Mouse (Mus musculus) hindbrain, embryonic 14.5 days (tissue): Measurements from ENCODE around the gene Pstpip1. TPM values are rescaled to one million over a fixed set of nuclear protein-coding genes. Genes with fewer than 3 reads are reported as not detected.

ENCODE experiments used
- ATAC-seq: fragments of 200-750 bp; cut with Nextera tagmentation; 2 replicates; pipeline ENCODE4 v1.8.0; 2017; ENCODE audit warnings: moderate number of reproducible peaks, mild to moderate bottlenecking, moderate TSS enrichment, moderate library complexity; ENCODE audit not compliant: low FRiP score
- DNase-seq: peaks from one replicate; pipeline ENCODE4 v3.0.0-alpha.2; 2015; ENCODE audit warnings: low spot score
- H3K27ac ChIP-seq: fragments of 300-500 bp; sonication (generic); 2 replicates; pipeline ENCODE4 v1.5.1; 2014; ENCODE audit warnings: mild to moderate bottlenecking, moderate library complexity
- H3K27me3 ChIP-seq: fragments of 300-500 bp; sonication (generic); 2 replicates; pipeline ENCODE4 v1.6.1; 2014; ENCODE audit warnings: mild to moderate bottlenecking, low read length, mixed read lengths; ENCODE audit not compliant: control insufficient read depth, insufficient read depth
- H3K36me3 ChIP-seq: fragments of 300-500 bp; sonication (generic); replicated peaks from 2 replicates; pipeline ENCODE4 v1.6.1; 2014; ENCODE audit not compliant: control insufficient read depth, insufficient read depth
- H3K4me1 ChIP-seq: fragments of 300-500 bp; sonication (generic); replicated peaks from 2 replicates; pipeline ENCODE4 v1.6.1; 2014; ENCODE audit warnings: antibody characterized with exemption, low read length, mixed read lengths; ENCODE audit not compliant: control insufficient read depth, insufficient read depth
- H3K4me2 ChIP-seq: fragments of 300-500 bp; sonication (generic); replicated peaks from 2 replicates; pipeline ENCODE4 v1.6.1; 2014; ENCODE audit warnings: mild to moderate bottlenecking, moderate library complexity
- H3K4me3 ChIP-seq: fragments of 300-500 bp; sonication (generic); replicated peaks from 2 replicates; pipeline ENCODE4 v1.5.1; 2014; ENCODE audit warnings: mild to moderate bottlenecking, low read length
- H3K9ac ChIP-seq: fragments of 300-500 bp; sonication (generic); 2 replicates; pipeline ENCODE4 v1.6.1; 2014
- H3K9me3 ChIP-seq: fragments of 300-500 bp; sonication (generic); 2 replicates; pipeline ENCODE4 v1.6.1; 2016; ENCODE audit warnings: low read length; ENCODE audit not compliant: control insufficient read depth
- WGBS: fragments of 180-500 bp; shearing (Covaris S2); extraction: QIAGEN DNeasy Blood & Tissue Kit; methylation state at CpG from one replicate; pipeline ENCODE4 v1.1.7; 2014; 5-methylcytosine and 5-hydroxymethylcytosine counted together
- polyA plus RNA-seq: library from polyadenylated mRNA; unstranded; fragments of >200 nt; fragmentation: Nextera tagmentation; extraction: Ambion mirVana; gene quantifications from 2 replicates; pipeline ENCODE4 v1.2.1, GENCODE M21; 2014

Pstpip1 gene
- polyA plus RNA-seq, 1 experiment from 2014 or later: 0.84 TPM

DNA sequence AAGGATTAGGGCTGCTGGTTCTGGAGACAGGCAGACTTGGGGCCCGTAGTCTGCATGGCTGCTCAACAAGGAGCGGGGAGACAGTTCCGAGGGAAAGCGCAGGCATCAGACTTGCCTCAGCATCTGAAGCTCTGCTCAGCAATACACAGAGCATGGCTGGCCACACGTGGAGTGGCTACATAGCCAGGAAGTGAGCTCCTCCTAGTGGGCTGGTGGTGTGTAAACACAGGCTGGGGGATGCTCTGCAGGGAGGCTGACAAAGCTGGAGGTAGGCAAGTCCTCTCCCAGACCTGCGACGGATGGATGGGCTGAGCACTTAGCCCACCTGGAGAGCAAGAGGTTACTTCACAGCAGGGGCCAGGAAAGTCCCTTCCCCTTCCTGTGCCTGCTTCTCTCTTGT, 31.3 kb downstream of the Pstpip1 start:
- WGBS: 25% methylated on average over 7 of the region's 7 CpGs
- H3K4me2 ChIP-seq: no peak overlapping the region
- H3K27ac ChIP-seq: no peak overlapping the region
- peaks cover 7% of the 10 kb centered on the region; the same call in 1 of the 2 replicates for H3K4me1 ChIP-seq
- H3K36me3 ChIP-seq: no peaks in the 10 kb centered on the region
- H3K4me3 ChIP-seq: no peak overlapping the region
- ATAC-seq (0 out of 2 replicates have a peak, but pooled peaks have one; percentile 41), DNase-seq (peak; percentile 69)
- no peak overlapping the region for H3K9ac ChIP-seq
- no peaks in the 10 kb centered on the region for H3K27me3 ChIP-seq
- H3K9me3 ChIP-seq: no peaks in the 10 kb centered on the region

DNA sequence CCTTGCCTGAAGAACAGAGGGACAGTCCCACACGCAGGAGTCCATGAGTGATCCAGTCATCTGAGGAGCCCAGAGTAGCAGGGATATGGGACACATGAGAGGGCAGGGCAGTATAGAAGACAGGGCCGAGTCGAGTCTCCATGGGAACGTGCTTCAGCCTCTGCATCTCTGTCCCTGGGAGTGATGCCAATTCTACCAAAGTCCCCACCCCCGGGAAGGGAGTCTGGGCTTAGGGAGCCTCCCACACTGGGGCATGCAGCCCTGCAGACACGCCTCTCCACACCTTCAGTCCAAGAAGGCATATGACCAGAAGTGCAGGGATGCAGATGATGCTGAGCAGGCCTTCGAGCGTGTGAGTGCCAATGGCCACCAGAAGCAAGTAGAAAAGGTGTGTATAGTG, 33.2 kb downstream of the Pstpip1 start:
- H3K4me1 ChIP-seq: peaks cover 7% of the 10 kb centered on the region; the same call in 1 of the 2 replicates

DNA sequence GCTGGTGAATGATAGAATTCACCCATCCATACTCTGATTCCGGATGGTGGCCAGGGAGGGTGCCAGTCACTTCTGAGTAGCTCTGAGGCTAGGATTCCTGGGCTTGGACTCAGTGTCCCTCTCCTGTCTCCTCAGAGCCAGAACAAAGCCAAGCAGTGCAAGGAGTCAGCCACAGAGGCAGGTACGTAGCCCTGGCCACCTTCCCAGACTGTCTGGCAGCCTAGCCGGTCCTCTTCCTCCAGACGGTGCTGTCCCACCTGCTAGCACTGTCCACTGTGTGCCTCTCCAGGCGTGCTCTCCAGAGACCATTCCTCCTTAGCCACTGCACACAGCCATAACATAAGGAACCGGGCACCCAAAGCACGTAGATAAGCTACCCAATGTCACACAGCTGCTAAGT, 33.9 kb downstream of the Pstpip1 start:
- 75% methylated on average over 7 of the region's 7 CpGs for WGBS

More for the DNA sequence above, 33.2 kb downstream of the Pstpip1 start:
- Histone ChIP-seq H3K9me3 (no peaks in the 10 kb centered on the region), H3K27me3 (no peaks in the 10 kb centered on the region), H3K4me2 (no peak overlapping the region), H3K9ac (no peak overlapping the region), H3K4me3 (no peak overlapping the region), H3K36me3 (peaks cover 4% of the 10 kb centered on the region), H3K27ac (no peak overlapping the region)
- DNase-seq (no peak), ATAC-seq (0 out of 2 replicates have a peak, but pooled peaks have one; percentile 5)
- 56% methylated on average over 8 of the region's 8 CpGs for WGBS

DNA sequence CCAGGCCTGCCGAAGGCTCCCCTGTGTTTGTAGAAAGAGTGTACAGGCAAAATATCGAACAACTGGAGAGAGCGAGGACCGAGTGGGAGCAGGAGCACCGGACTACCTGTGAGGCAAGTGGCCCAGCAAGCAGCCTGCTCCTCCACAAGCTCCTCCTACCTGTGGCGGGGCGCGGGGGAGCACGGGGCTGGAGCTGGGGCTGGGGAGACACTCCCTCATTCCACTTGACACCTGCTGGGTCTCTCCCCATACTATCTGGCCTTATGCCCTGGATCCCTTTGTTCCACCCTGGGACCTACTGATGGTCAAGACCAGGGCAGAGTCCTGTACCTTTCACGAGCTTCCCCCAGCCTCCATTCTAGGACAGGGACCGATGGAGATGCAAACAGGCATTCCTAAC, 34.8 kb downstream of the Pstpip1 start:
- Histone ChIP-seq H3K9ac (no peak overlapping the region), H3K27ac (no peak overlapping the region), H3K9me3 (no peaks in the 10 kb centered on the region), H3K27me3 (no peaks in the 10 kb centered on the region), H3K36me3 (peaks cover 19% of the 10 kb centered on the region), H3K4me1 (no peaks in the 10 kb centered on the region), H3K4me2 (no peak overlapping the region), H3K4me3 (no peak overlapping the region)
- DNase-seq: no peak
- WGBS: 33% methylated on average over 11 of the region's 11 CpGs
- ATAC-seq: no peak

More for the DNA sequence above, 33.9 kb downstream of the Pstpip1 start:
- Histone ChIP-seq H3K4me3 (no peak overlapping the region), H3K9ac (no peak overlapping the region), H3K4me1 (peaks cover 6% of the 10 kb centered on the region; the same call in 1 of the 2 replicates), H3K9me3 (no peaks in the 10 kb centered on the region), H3K27ac (no peak overlapping the region), H3K4me2 (no peak overlapping the region), H3K27me3 (no peaks in the 10 kb centered on the region), H3K36me3 (peaks cover 10% of the 10 kb centered on the region)
- ATAC-seq (no peak), DNase-seq (no peak)

DNA sequence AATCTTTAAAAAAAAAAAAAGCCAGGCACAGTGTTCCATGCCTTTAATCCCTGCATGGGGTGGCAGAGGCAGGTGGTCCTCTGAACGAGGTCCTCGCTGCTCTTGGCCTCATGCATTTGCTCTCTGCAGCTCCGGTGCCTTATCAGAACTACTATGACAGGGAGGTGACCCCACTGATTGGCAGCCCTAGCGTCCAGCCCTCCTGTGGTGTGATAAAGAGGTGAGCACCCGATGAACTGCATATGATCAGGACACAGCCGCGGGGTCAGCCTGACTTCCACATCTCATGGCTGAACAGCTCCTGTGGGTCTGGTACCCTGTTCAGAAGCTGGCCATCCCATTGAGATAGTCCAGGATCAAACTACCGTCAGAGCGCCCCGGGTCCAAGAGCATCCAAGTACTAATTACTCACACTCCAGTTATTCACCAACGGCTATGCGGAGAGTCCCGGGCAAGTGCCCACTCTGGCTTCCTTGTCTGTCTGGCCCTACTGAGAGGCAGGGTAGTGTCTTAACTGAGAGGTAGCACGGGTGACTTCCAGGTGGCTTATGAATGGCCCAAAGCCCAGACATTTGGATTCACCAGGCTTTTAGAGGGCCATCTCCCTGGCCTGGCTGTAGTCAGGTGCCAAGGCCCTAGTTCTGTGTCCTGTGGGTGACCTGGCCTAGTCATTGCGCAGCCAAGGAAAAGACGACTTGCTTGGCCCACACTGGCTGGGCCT, 36.9 kb downstream of the Pstpip1 start:
- Histone ChIP-seq H3K9me3 (no peaks in the 10 kb centered on the region), H3K4me2 (no peak overlapping the region), H3K4me3 (no peak overlapping the region), H3K27ac (no peak overlapping the region), H3K9ac (no peak overlapping the region), H3K36me3 (peaks cover 31% of the 10 kb centered on the region), H3K4me1 (no peaks in the 10 kb centered on the region), H3K27me3 (no peaks in the 10 kb centered on the region)
- DNase-seq: no peak
- ATAC-seq: no peak
- 84% methylated on average over 16 of the region's 16 CpGs for WGBS

DNA sequence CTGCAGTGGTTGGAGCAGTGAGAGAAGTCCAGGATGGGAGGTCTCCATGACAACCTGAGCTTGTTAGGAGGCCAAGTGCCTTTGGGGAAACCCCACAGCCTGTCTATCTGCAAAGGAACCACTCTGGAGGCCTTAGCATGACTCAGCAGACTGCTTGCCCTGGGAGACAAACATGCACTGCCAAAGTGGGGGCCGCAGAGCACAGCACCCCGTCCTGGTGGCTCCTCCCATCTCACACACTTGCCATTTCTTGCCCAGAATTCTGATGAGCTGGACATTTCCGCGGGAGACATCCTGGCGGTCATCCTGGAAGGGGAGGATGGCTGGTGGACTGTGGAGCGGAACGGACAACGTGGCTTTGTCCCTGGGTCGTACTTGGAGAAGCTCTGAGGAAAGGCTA, 38.6 kb downstream of the Pstpip1 start:
- no peaks in the 10 kb centered on the region for H3K4me1 ChIP-seq
- no peaks in the 10 kb centered on the region for H3K9me3 ChIP-seq
- WGBS: 88% methylated on average over 9 of the region's 9 CpGs
- no peak overlapping the region for H3K27ac ChIP-seq
- H3K27me3 ChIP-seq: no peaks in the 10 kb centered on the region
- peaks cover 47% of the 10 kb centered on the region for H3K36me3 ChIP-seq
- no peak overlapping the region for H3K9ac ChIP-seq
- DNase-seq (no peak), ATAC-seq (no peak)
- H3K4me2 ChIP-seq: no peak overlapping the region
- no peak overlapping the region for H3K4me3 ChIP-seq

DNA sequence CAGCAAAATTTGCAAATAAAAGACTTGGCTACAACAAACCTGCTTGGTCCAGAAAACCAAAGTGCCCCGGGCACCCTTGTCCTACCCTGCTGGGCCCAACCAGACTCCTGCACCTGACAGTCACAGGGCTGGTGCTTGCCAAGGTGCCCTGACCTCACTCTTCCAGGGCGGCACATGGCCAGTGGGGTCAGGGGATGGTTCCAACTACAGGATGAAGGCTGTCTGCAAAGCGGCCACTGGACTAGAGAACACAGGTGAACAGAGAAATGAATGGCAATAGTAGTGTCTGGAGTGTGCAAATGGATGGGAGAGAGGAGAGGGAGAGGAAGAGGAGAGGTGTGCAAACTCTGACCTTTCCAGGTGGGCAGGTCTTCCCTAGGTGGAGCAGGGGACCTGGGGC, 40.2 kb downstream of the Pstpip1 start:
- no peaks in the 10 kb centered on the region for H3K9me3 ChIP-seq
- no peak overlapping the region for H3K4me3 ChIP-seq
- H3K27ac ChIP-seq: no peak overlapping the region
- no peaks in the 10 kb centered on the region for H3K4me1 ChIP-seq
- WGBS: 92% methylated on average over 3 of the region's 3 CpGs
- DNase-seq: no peak
- no peak overlapping the region for H3K4me2 ChIP-seq
- H3K9ac ChIP-seq: no peak overlapping the region
- no peak for ATAC-seq
- H3K27me3 ChIP-seq: no peaks in the 10 kb centered on the region
- peaks cover 63% of the 10 kb centered on the region for H3K36me3 ChIP-seq

DNA sequence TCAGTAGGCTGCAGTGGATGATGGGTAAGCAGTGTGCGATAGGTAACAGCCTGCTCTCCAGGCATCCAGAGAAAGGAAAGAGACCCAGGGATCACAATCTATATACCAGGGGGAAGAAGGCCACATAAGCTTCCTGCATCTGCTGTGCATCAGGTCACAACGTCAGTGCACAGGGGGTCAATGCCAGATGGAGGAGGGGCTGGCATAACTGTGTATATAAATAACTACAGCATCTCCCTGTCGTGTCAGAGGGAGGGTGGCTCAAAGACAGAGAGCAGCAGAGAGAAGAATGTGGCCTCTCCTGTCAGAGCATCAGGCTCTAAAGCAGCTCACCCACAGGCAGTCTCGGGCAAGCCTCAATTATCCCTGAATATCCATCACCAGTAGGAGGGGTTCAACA, 40.8 kb downstream of the Pstpip1 start:
- Histone ChIP-seq H3K4me3 (no peak overlapping the region), H3K27me3 (no peaks in the 10 kb centered on the region), H3K9me3 (no peaks in the 10 kb centered on the region), H3K4me1 (no peaks in the 10 kb centered on the region), H3K9ac (no peak overlapping the region), H3K4me2 (no peak overlapping the region), H3K27ac (peak overlapping the region; percentile 27; the same call in 1 of the 2 replicates), H3K36me3 (peaks cover 68% of the 10 kb centered on the region)
- DNase-seq (no peak), ATAC-seq (no peak)
- 74% methylated on average over 4 of the region's 4 CpGs for WGBS

DNA sequence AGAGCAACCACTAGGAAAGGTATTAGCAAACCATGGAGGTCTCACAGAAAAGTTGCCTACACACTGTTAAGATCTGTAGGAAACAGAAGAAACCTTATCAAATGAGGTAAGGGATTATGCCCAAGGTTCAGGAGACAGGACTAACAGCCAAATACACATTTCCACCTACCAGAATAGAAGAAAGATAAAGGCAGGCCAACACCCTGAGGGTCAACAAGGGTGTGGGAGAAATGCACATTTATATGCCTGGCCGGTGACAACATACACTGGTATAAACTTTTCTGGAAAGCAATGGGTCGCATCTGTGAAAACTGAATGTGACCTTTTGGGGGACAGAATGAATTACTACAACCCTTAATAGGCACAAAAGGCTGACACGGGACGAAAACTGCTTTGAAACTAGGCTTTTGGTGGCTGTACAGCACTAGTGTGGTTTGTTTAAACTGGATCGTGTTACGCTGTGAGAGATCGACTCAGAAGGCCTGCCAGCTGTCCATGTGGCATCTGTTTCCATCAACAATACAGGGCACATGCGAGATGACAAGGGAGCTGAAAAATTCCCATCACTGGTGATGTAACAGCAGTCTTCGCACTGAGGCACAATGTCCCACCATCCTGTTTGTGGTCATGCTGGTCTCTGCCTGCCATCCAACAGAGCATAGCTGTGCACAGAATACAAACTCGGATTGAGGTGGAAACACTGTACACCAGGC, 42.2 kb downstream of the Pstpip1 start:
- no peaks in the 10 kb centered on the region for H3K9me3 ChIP-seq
- H3K27me3 ChIP-seq: no peaks in the 10 kb centered on the region
- no peak overlapping the region for H3K9ac ChIP-seq
- no peak for ATAC-seq
- H3K4me2 ChIP-seq: no peak overlapping the region
- no peaks in the 10 kb centered on the region for H3K4me1 ChIP-seq
- WGBS: 78% methylated on average over 10 of the region's 10 CpGs
- peaks cover 81% of the 10 kb centered on the region for H3K36me3 ChIP-seq
- no peak overlapping the region for H3K4me3 ChIP-seq
- no peak overlapping the region for H3K27ac ChIP-seq
- no peak for DNase-seq
